ENCODE assay signal across 9 mouse cellular contexts in genomic region chr2:13290661-13291060, GRCm38 (mm10). TPM values are rescaled to one million over a fixed set of nuclear protein-coding genes. Genes with fewer than 3 reads are reported as not detected.
DNase-seq lines count a peak whose midpoint lies in the region; ATAC-seq and TF ChIP-seq lines count a peak whose summit lies in the region.
"Had no signal": no experiment of that assay in that cellular context is flagged by ENCODE, and none has a peak within 500 bp of the region (broad histone marks: within the 10 kb centered on the region; RNA-seq: fewer than 3 reads in every experiment).

No protein-coding gene starts in this region.

- no peak overlapping the region for H3K9ac ChIP-seq in forebrain, postnatal 0 days
- no peak overlapping the region for H3K9ac ChIP-seq in midbrain, embryonic 16.5 days (ENCODE audit: low read depth, low read length)
- H3K9ac ChIP-seq in kidney, embryonic 15.5 days: no peak overlapping the region
- H3K9ac ChIP-seq: embryonic facial prominence, embryonic 13.5 days had no signal

- intact Hi-C loops in left cerebral cortex, adult 2 months (cut with DNase I): loop anchor here (2.0 to 10.0 kb wide), 3 partner anchors 284 to 1417 kb away; partner anchors contain the start of gene Vim

- peak; percentile 17 for ATAC-seq in Patski
- ATAC-seq in forebrain, postnatal 0 days: peak; percentile 65
- peak; percentile 45; the same call in 1 of the 2 replicates for ATAC-seq in midbrain, embryonic 16.5 days
- no peak for ATAC-seq in kidney, embryonic 15.5 days (replicated peaks; ENCODE audit: low FRiP score)

- in situ Hi-C loops in Patski (cut with MboI; ENCODE audit: low pct_unique_long_range_greater_than_20kb): loop anchor here (10.0 to 25.0 kb wide), 3 partner anchors 284 to 1397 kb away; partner anchors contain the start of gene Vim

- no peak overlapping the region for H3K4me2 ChIP-seq in forebrain, postnatal 0 days (ENCODE audit: low read depth)
- H3K4me2 ChIP-seq in midbrain, embryonic 16.5 days (ENCODE audit: low read length): no peak overlapping the region
- no peak overlapping the region for H3K4me2 ChIP-seq in kidney, embryonic 15.5 days
- H3K4me2 ChIP-seq: embryonic facial prominence, embryonic 13.5 days had no signal

- no peak overlapping the region for H3K27ac ChIP-seq in left cerebral cortex, adult 2 months
- H3K27ac ChIP-seq in forebrain, postnatal 0 days (ENCODE audit: low read depth, low read length): no peak overlapping the region
- H3K27ac ChIP-seq in midbrain, embryonic 16.5 days (ENCODE audit: low read length): no peak overlapping the region
- H3K27ac ChIP-seq in kidney, embryonic 15.5 days: no peak overlapping the region
- H3K27ac ChIP-seq: embryonic facial prominence, embryonic 13.5 days had no signal

- H3K27me3 ChIP-seq in Patski: no peaks in the 10 kb centered on the region
- H3K27me3 ChIP-seq in forebrain, postnatal 0 days (ENCODE audit: insufficient read depth, low read length): no peaks in the 10 kb centered on the region
- H3K27me3 ChIP-seq in midbrain, embryonic 16.5 days (ENCODE audit: control insufficient read depth, insufficient read depth, low read depth, low read length): no peaks in the 10 kb centered on the region
- no peaks in the 10 kb centered on the region for H3K27me3 ChIP-seq in kidney, embryonic 15.5 days
- H3K27me3 ChIP-seq: embryonic facial prominence, embryonic 13.5 days had no signal

- POLR2A ChIA-PET in Patski (lab: Charles Lee): interaction anchor here (0.7 kb wide), 1 partner anchor 389 kb away, joined by 3 read pairs; no protein-coding TSS in a partner anchor

- TF ChIP-seq CTCF in left cerebral cortex, adult 2 months (IDR thresholded peaks at IDR 0.05): peak; percentile 78
- TF ChIP-seq CTCF in Patski (IDR thresholded peaks at IDR 0.05): peak; percentile 32
- peak; percentile 72 for TF ChIP-seq CTCF in forebrain, postnatal 0 days (IDR thresholded peaks at IDR 0.05; ENCODE audit: low read depth)

- no peaks in the 10 kb centered on the region for H3K36me3 ChIP-seq in forebrain, postnatal 0 days (ENCODE audit: insufficient read depth)
- H3K36me3 ChIP-seq in midbrain, embryonic 16.5 days (ENCODE audit: control insufficient read depth, insufficient read depth, low read length): no peaks in the 10 kb centered on the region
- no peaks in the 10 kb centered on the region for H3K36me3 ChIP-seq in kidney, embryonic 15.5 days
- H3K36me3 ChIP-seq: embryonic facial prominence, embryonic 13.5 days had no signal

- 0% methylated on average over 1 of the region's 1 CpGs for WGBS in forebrain, postnatal 0 days
- WGBS in midbrain, embryonic 16.5 days: 0% methylated on average over 1 of the region's 1 CpGs
- 4% methylated on average over 1 of the region's 1 CpGs for WGBS in kidney, embryonic 15.5 days

- CTCF ChIA-PET in Patski (lab: Charles Lee): interaction anchor here (0.8 to 1.7 kb wide), 8 partner anchors 10 to 344 kb away, joined by 3 to 5 read pairs (median 3); partner anchors contain the start of gene Vim

- H3K4me1 ChIP-seq in forebrain, postnatal 0 days (ENCODE audit: insufficient read depth): no peaks in the 10 kb centered on the region
- no peaks in the 10 kb centered on the region for H3K4me1 ChIP-seq in midbrain, embryonic 16.5 days (ENCODE audit: control insufficient read depth, insufficient read depth, low read length)
- no peaks in the 10 kb centered on the region for H3K4me1 ChIP-seq in kidney, embryonic 15.5 days
- H3K4me1 ChIP-seq: embryonic facial prominence, embryonic 13.5 days had no signal

- H3K9me3 ChIP-seq in forebrain, postnatal 0 days (ENCODE audit: low read length): no peaks in the 10 kb centered on the region
- H3K9me3 ChIP-seq in midbrain, embryonic 16.5 days (replicated peaks; ENCODE audit: control insufficient read depth, low read length, poor library complexity, severe bottlenecking): no peaks in the 10 kb centered on the region
- H3K9me3 ChIP-seq in kidney, embryonic 15.5 days (replicated peaks): no peaks in the 10 kb centered on the region
- H3K9me3 ChIP-seq: embryonic facial prominence, embryonic 13.5 days had no signal

- no peak for DNase-seq in left cerebral cortex, adult 2 months (ENCODE audit: extremely low spot score in 1 of 2, low spot score in 2 of 2)
- DNase-seq in left cerebral cortex, adult 9 months (ENCODE audit: low spot score in 2 of 2): no peak
- peak; percentile 34 for DNase-seq in Patski (ENCODE audit: low read depth, low spot score)
- DNase-seq in forebrain, postnatal 0 days: peak; percentile 71
- DNase-seq in adrenal gland, postnatal 10 days: no peak
- DNase-seq in urinary bladder, adult 2 months (ENCODE audit: low spot score): no peak

- H3K4me3 ChIP-seq in left cerebral cortex, adult 2 months: no peak overlapping the region
- no peak overlapping the region for H3K4me3 ChIP-seq in forebrain, postnatal 0 days (ENCODE audit: low read depth, low read length)
- H3K4me3 ChIP-seq in midbrain, embryonic 16.5 days (ENCODE audit: low read depth, low read length): no peak overlapping the region
- H3K4me3 ChIP-seq in kidney, embryonic 15.5 days (replicated peaks): no peak overlapping the region
- H3K4me3 ChIP-seq: embryonic facial prominence, embryonic 13.5 days had no signal

RNA-seq across cellular contexts. Expression of gene Rsu1, which starts 19.4 kb away (rescaled TPM):
- total RNA-seq in left cerebral cortex, adult 2 months (2021): 10 to 100 TPM; 31.9 to 33.2 TPM
- polyA plus RNA-seq in Patski (2021): 181 TPM
- 49.7 and 58.3 TPM in 2 replicates for total RNA-seq in forebrain, postnatal 0 days (2014; rRNA removed)
- 68.4 and 73.8 TPM in 2 replicates for polyA plus RNA-seq in forebrain, postnatal 0 days (2015; fragmentation: Nextera tagmentation; extraction: Ambion mirVana)
- polyA plus RNA-seq in midbrain, embryonic 16.5 days (2015; fragmentation: Nextera tagmentation; extraction: Ambion mirVana): 70.2 and 77.8 TPM in 2 replicates
- total RNA-seq in adrenal gland, postnatal 10 days (2021): 10 to 100 TPM; 69.7 to 79.9 TPM
- polyA plus RNA-seq in urinary bladder, adult 2 months (2012; rRNA removed): 209 and 247 TPM in 2 replicates
- 131 and 140 TPM in 2 replicates for polyA plus RNA-seq in kidney, embryonic 15.5 days (2015; fragmentation: Nextera tagmentation; extraction: Ambion mirVana)

Comparison
In these comparisons a context has a peak if more than half of its experiments do, and no peak if none do; other contexts are left out.
1. DNase-seq: peak in Patski (single experiment) and forebrain, postnatal 0 days (single experiment); none in left cerebral cortex, adult 2 months (0 of 2), left cerebral cortex, adult 9 months (0 of 2), adrenal gland, postnatal 10 days (single experiment) and urinary bladder, adult 2 months (single experiment).
2. Peak in every context shown above with its lines, with median percentiles within 50 percentile points of each other: CTCF ChIP-seq.